Mouse (Mus musculus) kidney, postnatal 0 days (tissue): Measurements from ENCODE around the gene Aox3. TPM values are rescaled to one million over a fixed set of nuclear protein-coding genes. Genes with fewer than 3 reads are reported as not detected.

Source experiments
- ATAC-seq: fragments of 200-750 bp; cut with Nextera tagmentation; replicated peaks from 2 replicates; pipeline ENCODE4 v1.8.0; 2017; ENCODE audit warnings: low read depth, moderate number of reproducible peaks, moderate TSS enrichment, moderate library complexity; ENCODE audit not compliant: low FRiP score
- DNase-seq: peaks from one replicate; pipeline ENCODE4 v3.0.0-alpha.2; 2016; ENCODE audit warnings: low spot score
- H3K27ac ChIP-seq: fragments of 300-500 bp; sonication (generic); 2 replicates; pipeline ENCODE4 v1.5.1; 2014; ENCODE audit warnings: mild to moderate bottlenecking
- H3K27me3 ChIP-seq: fragments of 300-500 bp; sonication (generic); 2 replicates; pipeline ENCODE4 v1.6.1; 2014; ENCODE audit warnings: low read length, mixed read lengths; ENCODE audit not compliant: insufficient read depth
- H3K36me3 ChIP-seq: fragments of 300-500 bp; sonication (generic); 2 replicates; pipeline ENCODE4 v1.6.1; 2014; ENCODE audit warnings: low read length, mixed read lengths; ENCODE audit not compliant: insufficient read depth
- H3K4me1 ChIP-seq: fragments of 300-500 bp; sonication (generic); replicated peaks from 2 replicates; pipeline ENCODE4 v1.6.1; 2014; ENCODE audit warnings: antibody characterized with exemption, low read length, mixed read lengths; ENCODE audit not compliant: insufficient read depth
- H3K4me2 ChIP-seq: fragments of 300-500 bp; sonication (generic); 2 replicates; pipeline ENCODE4 v1.6.1; 2014; ENCODE audit warnings: mild to moderate bottlenecking, low read length, moderate library complexity, mixed read lengths
- H3K4me3 ChIP-seq: fragments of 300-500 bp; sonication (generic); replicated peaks from 2 replicates; pipeline ENCODE4 v1.5.1; 2014; ENCODE audit warnings: low read depth, low read length
- H3K9ac ChIP-seq: fragments of 300-500 bp; sonication (generic); 2 replicates; pipeline ENCODE4 v1.6.1; 2014; ENCODE audit warnings: low read depth, low read length
- H3K9me3 ChIP-seq: fragments of 300-500 bp; sonication (generic); replicated peaks from 2 replicates; pipeline ENCODE4 v1.6.1; 2016; ENCODE audit warnings: low read length, inconsistent platforms, mixed read lengths
- CTCF ChIP-seq: IDR thresholded peaks from 2 replicates; pipeline ENCODE4 v1.5.1; 2016; ENCODE audit warnings: antibody characterized with exemption, low read depth, mild to moderate bottlenecking, moderate library complexity
- WGBS: fragments of 180-500 bp; shearing (Covaris S2); extraction: QIAGEN DNeasy Blood & Tissue Kit; methylation state at CpG from one replicate; pipeline ENCODE4 v1.1.7; 2014; 5-methylcytosine and 5-hydroxymethylcytosine counted together
- polyA plus RNA-seq: library from polyadenylated mRNA; unstranded; fragments of >200 nt; fragmentation: Nextera tagmentation; extraction: Ambion mirVana; gene quantifications from 2 replicates; pipeline ENCODE4 v1.2.1, GENCODE M21; 2015

Gene Aox3
- polyA plus RNA-seq, 1 experiment from 2014 or later = 3.8 TPM

DNA sequence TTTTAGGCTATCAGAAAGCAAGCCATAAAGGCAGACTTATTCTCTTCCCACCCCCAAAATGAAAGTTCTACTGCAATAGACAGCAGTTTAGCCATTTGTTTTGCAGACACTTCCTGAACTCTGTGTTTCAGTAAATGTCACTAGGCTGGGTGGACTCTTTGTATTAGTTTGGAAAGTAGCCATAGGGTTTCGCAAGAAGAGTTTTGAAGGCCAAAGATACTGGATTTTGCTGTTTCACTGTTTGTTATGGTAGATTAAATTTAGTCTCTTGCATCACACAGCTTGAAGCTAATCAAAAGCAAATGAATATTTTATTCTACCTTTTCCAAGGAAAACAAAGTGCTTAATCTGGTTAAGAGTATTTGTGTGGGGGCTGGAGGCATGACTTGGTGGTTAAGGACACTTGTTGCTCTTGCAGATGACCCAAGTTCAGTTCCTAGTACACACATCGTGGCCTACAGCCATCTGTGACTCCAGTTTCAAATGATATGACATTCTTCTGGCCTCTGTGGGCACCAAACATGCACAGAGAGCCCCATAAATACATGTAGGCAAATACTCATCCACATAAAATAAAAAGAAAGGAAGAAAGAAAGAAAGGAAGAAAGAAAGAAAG, 11.3 kb upstream of the Aox3 start:
- Histone ChIP-seq H3K9me3 (no peaks in the 10 kb centered on the region), H3K27ac (no peak overlapping the region), H3K27me3 (no peaks in the 10 kb centered on the region), H3K36me3 (no peaks in the 10 kb centered on the region), H3K4me3 (no peak overlapping the region), H3K4me2 (no peak overlapping the region), H3K9ac (no peak overlapping the region), H3K4me1 (no peaks in the 10 kb centered on the region)
- DNase-seq (peak; percentile 35), ATAC-seq (no peak)
- WGBS = 57% methylated on average over 2 of the region's 2 CpGs
- no peak for TF ChIP-seq CTCF

- 57% methylated on average over 7 of the region's 7 CpGs for WGBS
- Histone ChIP-seq H3K4me1 (no peaks in the 10 kb centered on the region), H3K4me3 (no peak overlapping the region), H3K4me2 (no peak overlapping the region), H3K9ac (no peak overlapping the region), H3K27me3 (no peaks in the 10 kb centered on the region), H3K27ac (no peak overlapping the region), H3K9me3 (no peaks in the 10 kb centered on the region), H3K36me3 (no peaks in the 10 kb centered on the region)
- TF ChIP-seq CTCF = no peak
- DNase-seq = no peak
- no peak for ATAC-seq
Measured at GRCm38 (mm10) chr1:58102494-58102893, 10.4 kb upstream of the Aox3 start.

- ATAC-seq = no peak
- no peak overlapping the region for H3K9ac ChIP-seq
Measured at GRCm38 (mm10) chr1:58105685-58106084, 7.2 kb upstream of the Aox3 start.

GRCm38 (mm10) chr1:58107066-58107465, 5.9 kb upstream of the Aox3 start:
- Histone ChIP-seq H3K36me3 (no peaks in the 10 kb centered on the region), H3K9ac (no peak overlapping the region), H3K4me1 (no peaks in the 10 kb centered on the region), H3K27ac (no peak overlapping the region), H3K4me2 (no peak overlapping the region), H3K9me3 (no peaks in the 10 kb centered on the region), H3K27me3 (no peaks in the 10 kb centered on the region), H3K4me3 (no peak overlapping the region)
- DNase-seq = no peak
- TF ChIP-seq CTCF = no peak
- ATAC-seq = no peak
- 81% methylated on average over 2 of the region's 2 CpGs for WGBS

More at GRCm38 (mm10) chr1:58105685-58106084, 7.2 kb upstream of the Aox3 start:
- H3K27ac ChIP-seq = no peak overlapping the region
- H3K4me1 ChIP-seq = no peaks in the 10 kb centered on the region
- WGBS = 87% methylated on average over 6 of the region's 6 CpGs
- TF ChIP-seq CTCF = no peak
- no peaks in the 10 kb centered on the region for H3K27me3 ChIP-seq
- no peak overlapping the region for H3K4me2 ChIP-seq
- no peak for DNase-seq
- no peaks in the 10 kb centered on the region for H3K9me3 ChIP-seq
- no peaks in the 10 kb centered on the region for H3K36me3 ChIP-seq
- H3K4me3 ChIP-seq = no peak overlapping the region

GRCm38 (mm10) chr1:58110241-58110640, 2.7 kb upstream of the Aox3 start:
- Histone ChIP-seq H3K9me3 (no peaks in the 10 kb centered on the region), H3K4me2 (no peak overlapping the region), H3K36me3 (no peaks in the 10 kb centered on the region), H3K27me3 (no peaks in the 10 kb centered on the region), H3K9ac (no peak overlapping the region), H3K4me1 (0 out of 2 replicates have a peak, but pooled peaks cover 4% of the 10 kb centered on the region), H3K27ac (no peak overlapping the region), H3K4me3 (no peak overlapping the region)
- DNase-seq (no peak), ATAC-seq (no peak)
- WGBS = 96% methylated on average over 5 of the region's 5 CpGs
- no peak for TF ChIP-seq CTCF

DNA sequence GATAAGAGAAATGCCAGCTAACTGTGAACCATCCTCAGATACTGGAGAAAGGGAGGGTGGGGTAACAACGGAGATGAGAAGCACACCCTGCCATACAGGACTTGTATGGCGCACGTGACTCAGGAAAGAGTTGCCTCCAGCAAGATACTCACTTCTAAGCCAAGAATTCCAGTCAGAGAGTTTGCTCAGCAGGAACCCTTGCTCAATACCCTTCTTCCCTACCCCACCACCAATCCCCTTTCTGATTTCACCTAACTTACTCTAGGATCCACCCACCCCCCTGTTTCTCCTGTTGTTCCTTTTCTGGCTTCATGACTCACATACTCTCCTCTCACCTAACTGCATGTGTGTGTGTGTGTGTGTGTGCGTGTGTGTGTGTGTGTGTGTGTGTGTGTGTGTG, 1.6 kb upstream of the Aox3 start:
- no peak for DNase-seq
- TF ChIP-seq CTCF = no peak
- no peak overlapping the region for H3K4me3 ChIP-seq
- H3K27me3 ChIP-seq = no peaks in the 10 kb centered on the region
- ATAC-seq = no peak
- no peak overlapping the region for H3K9ac ChIP-seq
- WGBS = 83% methylated on average over 4 of the region's 4 CpGs
- H3K9me3 ChIP-seq = no peaks in the 10 kb centered on the region
- no peak overlapping the region for H3K4me2 ChIP-seq
- H3K4me1 ChIP-seq = 0 out of 2 replicates have a peak, but pooled peaks cover 4% of the 10 kb centered on the region
- H3K27ac ChIP-seq = no peak overlapping the region
- H3K36me3 ChIP-seq = no peaks in the 10 kb centered on the region

DNA sequence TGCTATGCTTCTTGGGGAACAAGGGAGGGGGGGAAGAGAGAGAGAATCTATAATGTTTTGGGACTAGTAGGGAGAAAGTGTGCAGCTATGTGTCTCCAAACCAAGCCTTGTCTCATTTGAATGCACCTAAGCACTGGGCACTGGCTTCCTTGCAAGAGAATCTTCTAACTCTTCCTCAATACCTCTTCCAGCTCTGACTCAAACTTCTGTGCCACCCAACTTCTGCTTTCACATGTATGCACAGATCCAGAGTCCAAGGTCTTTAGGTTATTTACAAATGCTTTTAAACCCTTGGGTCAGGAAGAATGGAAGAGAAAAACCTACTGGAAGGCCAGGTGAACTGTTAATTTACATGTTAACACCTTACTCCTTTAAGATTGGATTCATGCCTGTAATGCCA, 511 bp downstream of the Aox3 start:
- peak overlapping the region; percentile 23; the same call in 1 of the 2 replicates for H3K4me2 ChIP-seq
- TF ChIP-seq CTCF = no peak
- DNase-seq = no peak
- H3K27ac ChIP-seq = 0 out of 2 replicates have a peak overlapping the region, but pooled peaks have one; percentile 42
- H3K36me3 ChIP-seq = no peaks in the 10 kb centered on the region
- 0 out of 2 replicates have a peak, but pooled peaks cover 4% of the 10 kb centered on the region for H3K4me1 ChIP-seq
- H3K9ac ChIP-seq = no peak overlapping the region
- H3K4me3 ChIP-seq = no peak overlapping the region
- H3K27me3 ChIP-seq = no peaks in the 10 kb centered on the region
- no peak for ATAC-seq
- no peaks in the 10 kb centered on the region for H3K9me3 ChIP-seq
